Mouse (Mus musculus) thymus, adult 18-20 months (tissue): ENCODE measurements around the gene Mlx.

Source experiments
- DNase-seq, 2 experiments: peaks; one replicate each; pipeline ENCODE4 v3.0.0; 2022; ENCODE audit warnings: mixed read lengths in 2 of 2

Gene Mlx

GRCm38 (mm10) chr11:101066549-101067412 is 20.3 kb upstream of the Mlx start:
- DNase-seq: peak; percentile 66 to 72

GRCm38 (mm10) chr11:101069391-101070188 is 17.5 kb upstream of the Mlx start, which contains the start of gene Naglu:
TSS of gene Naglu (plus strand) at chr11:101070012.
- DNase-seq: peak; percentile 90

GRCm38 (mm10) chr11:101070189-101070527 is 16.9 kb upstream of the Mlx start:
- no peak for DNase-seq

GRCm38 (mm10) chr11:101070987-101071386 is 16.1 kb upstream of the Mlx start:
- no peak for DNase-seq

- no peak for DNase-seq
Measured at GRCm38 (mm10) chr11:101071810-101072428, 15.2 kb upstream of the Mlx start.

- DNase-seq: no peak
Measured at GRCm38 (mm10) chr11:101078121-101078520, 9.0 kb upstream of the Mlx start, which contains the start of gene Hsd17b1. TSS of gene Hsd17b1 (plus strand) at chr11:101078411.

GRCm38 (mm10) chr11:101079746-101080145 is 7.3 kb upstream of the Mlx start:
- no peak for DNase-seq

GRCm38 (mm10) chr11:101080421-101080820 is 6.7 kb upstream of the Mlx start:
- no peak for DNase-seq

- DNase-seq: no peak
Measured at GRCm38 (mm10) chr11:101081659-101082058, 5.4 kb upstream of the Mlx start.

- DNase-seq: peak; percentile 71 to 79
Measured at GRCm38 (mm10) chr11:101082208-101083082, 4.6 kb upstream of the Mlx start, which contains the start of gene Coasy. TSS of gene Coasy (plus strand) at chr11:101082565.

- no peak for DNase-seq
Measured at GRCm38 (mm10) chr11:101083083-101083697, 3.9 kb upstream of the Mlx start.

GRCm38 (mm10) chr11:101084246-101084645 is 2.8 kb upstream of the Mlx start:
- no peak for DNase-seq

- no peak for DNase-seq
Measured at GRCm38 (mm10) chr11:101084811-101085210, 2.3 kb upstream of the Mlx start.

- no peak for DNase-seq
Measured at GRCm38 (mm10) chr11:101085617-101086322, 1.3 kb upstream of the Mlx start.

- no peak for DNase-seq
Measured at GRCm38 (mm10) chr11:101086323-101086674, 778 bp upstream of the Mlx start.

- no peak for DNase-seq
Measured at GRCm38 (mm10) chr11:101087682-101088055, 592 bp downstream of the Mlx start.

GRCm38 (mm10) chr11:101089931-101090330 is 2.9 kb downstream of the Mlx start:
- DNase-seq: no peak

GRCm38 (mm10) chr11:101094930-101095313 is 7.8 kb downstream of the Mlx start:
- no peak for DNase-seq

GRCm38 (mm10) chr11:101095314-101096024 is 8.4 kb downstream of the Mlx start, which contains the start of gene Psmc3ip:
TSS of gene Psmc3ip (minus strand) at chr11:101095436.
- peak; percentile 84 to 90 for DNase-seq

GRCm38 (mm10) chr11:101098231-101098630 is 11.2 kb downstream of the Mlx start:
- no peak for DNase-seq
